Mouse (Mus musculus) liver, embryonic 15.5 days (tissue): ENCODE measurements around the gene Tktl1. TPM values are rescaled to one million over a fixed set of nuclear protein-coding genes. Genes with fewer than 3 reads are reported as not detected.

Experiments used
- ATAC-seq: fragments of 200-750 bp; cut with Nextera tagmentation; 2 replicates; pipeline ENCODE4 v1.8.0; 2017; ENCODE audit warnings: moderate number of reproducible peaks, mild to moderate bottlenecking, moderate library complexity; ENCODE audit not compliant: insufficient read depth
- H3K27ac ChIP-seq: fragments of 300-500 bp; sonication (generic); replicated peaks from 2 replicates; pipeline ENCODE4 v1.5.1; 2015; ENCODE audit warnings: mild to moderate bottlenecking, inconsistent platforms
- H3K27me3 ChIP-seq: fragments of 300-500 bp; sonication (generic); 2 replicates; pipeline ENCODE4 v1.6.1; 2015; ENCODE audit warnings: mild to moderate bottlenecking, inconsistent platforms
- H3K36me3 ChIP-seq: fragments of 300-500 bp; sonication (generic); replicated peaks from 2 replicates; pipeline ENCODE4 v1.6.1; 2015; ENCODE audit warnings: moderate library complexity, mild to moderate bottlenecking, inconsistent platforms
- H3K4me1 ChIP-seq: fragments of 300-500 bp; sonication (generic); replicated peaks from 2 replicates; pipeline ENCODE4 v1.6.1; 2015; ENCODE audit warnings: inconsistent platforms
- H3K4me2 ChIP-seq: fragments of 300-500 bp; sonication (generic); 2 replicates; pipeline ENCODE4 v1.6.1; 2015; ENCODE audit warnings: moderate library complexity, mild to moderate bottlenecking, inconsistent platforms
- H3K4me3 ChIP-seq: fragments of 300-500 bp; sonication (generic); replicated peaks from 2 replicates; pipeline ENCODE4 v1.5.1; 2015; ENCODE audit warnings: mild to moderate bottlenecking, inconsistent platforms
- H3K9ac ChIP-seq: fragments of 300-500 bp; sonication (generic); 2 replicates; pipeline ENCODE4 v1.6.1; 2015; ENCODE audit warnings: moderate library complexity, mild to moderate bottlenecking, inconsistent platforms
- H3K9me3 ChIP-seq: fragments of 300-500 bp; sonication (generic); replicated peaks from 2 replicates; pipeline ENCODE4 v1.6.1; 2016; ENCODE audit warnings: inconsistent platforms
- WGBS: fragments of 180-500 bp; shearing (Covaris S2); methylation state at CpG from one replicate; pipeline ENCODE4 v1.1.7; 2015; ENCODE audit warnings: mixed read lengths; ENCODE audit not compliant: insufficient replicate concordance; 5-methylcytosine and 5-hydroxymethylcytosine counted together
- polyA plus RNA-seq: library from polyadenylated mRNA; unstranded; fragments of >200 nt; fragmentation: Nextera tagmentation; extraction: Ambion mirVana; gene quantifications from 2 replicates; pipeline ENCODE4 v1.2.1, GENCODE M21; 2015

Tktl1 gene
- polyA plus RNA-seq, 1 experiment from 2014 or later: not detected

- ATAC-seq: no peak
- Histone ChIP-seq H3K36me3 (peaks cover 16% of the 10 kb centered on the region), H3K4me1 (peaks cover 39% of the 10 kb centered on the region), H3K4me3 (peak overlapping the region; percentile 58), H3K4me2 (peak overlapping the region; percentile 85), H3K27ac (peak overlapping the region; percentile 55; the same call in 1 of the 2 replicates), H3K9me3 (no peaks in the 10 kb centered on the region), H3K9ac (no peak overlapping the region), H3K27me3 (0 out of 2 replicates have a peak, but pooled peaks cover 8% of the 10 kb centered on the region)
- 26% methylated on average over 3 of the region's 3 CpGs for WGBS
These were observed 67.6 kb downstream of the Tktl1 start for GRCm38 (mm10) chrX:74244614-74245083.

GRCm38 (mm10) chrX:74245107-74245506, 68.0 kb downstream of the Tktl1 start:
- Histone ChIP-seq H3K9me3 (no peaks in the 10 kb centered on the region), H3K4me2 (peak overlapping the region; percentile 85), H3K4me3 (peak overlapping the region; percentile 58), H3K27ac (peak overlapping the region; percentile 55), H3K27me3 (0 out of 2 replicates have a peak, but pooled peaks cover 11% of the 10 kb centered on the region), H3K36me3 (peaks cover 16% of the 10 kb centered on the region; the same call in 1 of the 2 replicates), H3K4me1 (peaks cover 42% of the 10 kb centered on the region), H3K9ac (peak overlapping the region; percentile 45)
- ATAC-seq: no peak
- whole genome bisulfite sequencing: 21% methylated on average over 1 of the region's 1 CpGs

GRCm38 (mm10) chrX:74245687-74246086, 68.6 kb downstream of the Tktl1 start:
- WGBS: 14% methylated on average over 21 of the region's 21 CpGs
- peaks cover 10% of the 10 kb centered on the region; the same call in 1 of the 2 replicates for H3K36me3 ChIP-seq
- H3K9me3 ChIP-seq: no peaks in the 10 kb centered on the region
- H3K27me3 ChIP-seq: peaks cover 11% of the 10 kb centered on the region; the same call in 1 of the 2 replicates
- ATAC-seq: peak; percentile 43
- peak overlapping the region; percentile 55; the same call in 1 of the 2 replicates for H3K27ac ChIP-seq
- H3K4me3 ChIP-seq: peak overlapping the region; percentile 58
- peaks cover 42% of the 10 kb centered on the region for H3K4me1 ChIP-seq
- H3K9ac ChIP-seq: peak overlapping the region; percentile 45
- H3K4me2 ChIP-seq: peak overlapping the region; percentile 85

- Histone ChIP-seq H3K9ac (peak overlapping the region; percentile 45), H3K4me2 (peak overlapping the region; percentile 85), H3K27me3 (peaks cover 11% of the 10 kb centered on the region; the same call in 1 of the 2 replicates), H3K4me3 (peak overlapping the region; percentile 58), H3K4me1 (peaks cover 42% of the 10 kb centered on the region), H3K36me3 (peaks cover 4% of the 10 kb centered on the region; the same call in 1 of the 2 replicates), H3K27ac (peak overlapping the region; percentile 55; the same call in 1 of the 2 replicates), H3K9me3 (no peaks in the 10 kb centered on the region)
- WGBS: 15% methylated on average over 38 of the region's 38 CpGs
- peak; percentile 80 for ATAC-seq
These were observed 69.2 kb downstream of the Tktl1 start for GRCm38 (mm10) chrX:74246213-74246681.

GRCm38 (mm10) chrX:74246693-74247092, 69.6 kb downstream of the Tktl1 start:
- H3K36me3 ChIP-seq: peaks cover 3% of the 10 kb centered on the region; the same call in 1 of the 2 replicates
- peak overlapping the region; percentile 15; the same call in 1 of the 2 replicates for H3K9ac ChIP-seq
- peak; percentile 21 for ATAC-seq
- peaks cover 11% of the 10 kb centered on the region; the same call in 1 of the 2 replicates for H3K27me3 ChIP-seq
- H3K4me3 ChIP-seq: peak overlapping the region; percentile 58
- peak overlapping the region; percentile 14; the same call in 1 of the 2 replicates for H3K27ac ChIP-seq
- H3K4me1 ChIP-seq: peaks cover 42% of the 10 kb centered on the region
- H3K9me3 ChIP-seq: no peaks in the 10 kb centered on the region
- 26% methylated on average over 15 of the region's 15 CpGs for WGBS
- H3K4me2 ChIP-seq: peak overlapping the region; percentile 85

GRCm38 (mm10) chrX:74248651-74249050, 71.6 kb downstream of the Tktl1 start:
- no peak for ATAC-seq
- peak overlapping the region; percentile 68 for H3K4me2 ChIP-seq
- H3K27ac ChIP-seq: no peak overlapping the region
- H3K4me1 ChIP-seq: peaks cover 37% of the 10 kb centered on the region
- no peak overlapping the region for H3K9ac ChIP-seq
- H3K4me3 ChIP-seq: 0 out of 2 replicates have a peak overlapping the region, but pooled peaks have one; percentile 46
- H3K9me3 ChIP-seq: no peaks in the 10 kb centered on the region
- WGBS: 7% methylated on average over 3 of the region's 3 CpGs
- H3K36me3 ChIP-seq: no peaks in the 10 kb centered on the region
- H3K27me3 ChIP-seq: peaks cover 11% of the 10 kb centered on the region; the same call in 1 of the 2 replicates

GRCm38 (mm10) chrX:74249615-74250014, 72.6 kb downstream of the Tktl1 start, which contains the start of gene Flna:
Gene Flna (minus strand): TSS chrX:74249820.
- ATAC-seq: no peak

GRCm38 (mm10) chrX:74254153-74254887, 77.3 kb downstream of the Tktl1 start, which contains the start of gene Emd:
Gene Emd (plus strand): TSS chrX:74254687.
- H3K4me1 ChIP-seq: peaks cover 16% of the 10 kb centered on the region
- WGBS: 26% methylated on average over 39 of the region's 39 CpGs
- ATAC-seq: peak; percentile 96

More at GRCm38 (mm10) chrX:74249615-74250014, 72.6 kb downstream of the Tktl1 start, which contains the start of gene Flna:
- Histone ChIP-seq H3K9ac (peak within 1 kb of the TSS; percentile 37; the same call in 1 of the 2 replicates), H3K4me1 (peaks cover 28% of the 10 kb centered on the region), H3K27me3 (peaks cover 11% of the 10 kb centered on the region; the same call in 1 of the 2 replicates), H3K4me3 (peak within 1 kb of the TSS; percentile 46), H3K36me3 (no peaks in the 10 kb centered on the region), H3K4me2 (peak within 1 kb of the TSS; percentile 68), H3K27ac (no peak within 1 kb of the TSS), H3K9me3 (no peaks in the 10 kb centered on the region)
- WGBS: 12% methylated on average over 38 of the region's 38 CpGs

GRCm38 (mm10) chrX:74254888-74255565, 78.0 kb downstream of the Tktl1 start:
- Histone ChIP-seq H3K27me3 (no peaks in the 10 kb centered on the region; the same call in 1 of the 2 replicates), H3K4me2 (peak overlapping the region; percentile 79), H3K9ac (peak overlapping the region; percentile 66), H3K9me3 (no peaks in the 10 kb centered on the region), H3K27ac (peak overlapping the region; percentile 91), H3K4me3 (peak overlapping the region; percentile 68), H3K4me1 (peaks cover 10% of the 10 kb centered on the region), H3K36me3 (0 out of 2 replicates have a peak, but pooled peaks cover 5% of the 10 kb centered on the region)
- 21% methylated on average over 31 of the region's 31 CpGs for WGBS
- peak; percentile 66 for ATAC-seq

More at GRCm38 (mm10) chrX:74254153-74254887, 77.3 kb downstream of the Tktl1 start, which contains the start of gene Emd:
- H3K4me2 ChIP-seq: peak within 1 kb of the TSS; percentile 79
- 0 out of 2 replicates have a peak, but pooled peaks cover 5% of the 10 kb centered on the region for H3K36me3 ChIP-seq
- peak within 1 kb of the TSS; percentile 91 for H3K27ac ChIP-seq
- H3K9me3 ChIP-seq: no peaks in the 10 kb centered on the region
- peak within 1 kb of the TSS; percentile 66 for H3K9ac ChIP-seq
- peaks cover 6% of the 10 kb centered on the region; the same call in 1 of the 2 replicates for H3K27me3 ChIP-seq
- H3K4me3 ChIP-seq: peak within 1 kb of the TSS; percentile 68

GRCm38 (mm10) chrX:74257746-74258145, 80.7 kb downstream of the Tktl1 start:
- Histone ChIP-seq H3K4me3 (no peak overlapping the region), H3K9ac (no peak overlapping the region), H3K27ac (no peak overlapping the region), H3K27me3 (no peaks in the 10 kb centered on the region), H3K9me3 (no peaks in the 10 kb centered on the region), H3K4me1 (peaks cover 10% of the 10 kb centered on the region), H3K36me3 (0 out of 2 replicates have a peak, but pooled peaks cover 5% of the 10 kb centered on the region), H3K4me2 (no peak overlapping the region)
- ATAC-seq: no peak
- 67% methylated on average over 3 of the region's 3 CpGs for WGBS
